Mouse (Mus musculus) midbrain, embryonic 10.5 days (tissue): Measurements from ENCODE around the gene C130026I21Rik. TPM values are rescaled to one million over a fixed set of nuclear protein-coding genes. Genes with fewer than 3 reads are reported as not detected.
"Not testable (repeated sequence)": the region's sequence is repeated elsewhere in the genome, so short reads cannot be mapped to it uniquely, and the experiment has no call there.

Experiments used
- DNase-seq: peaks from one replicate; pipeline ENCODE4 v3.0.0-alpha.2; 2017; ENCODE audit warnings: low spot score
- H3K27ac ChIP-seq: fragments of 300-500 bp; sonication (generic); replicated peaks from 2 replicates; pipeline ENCODE4 v1.5.1; 2016; ENCODE audit warnings: mild to moderate bottlenecking
- H3K27me3 ChIP-seq: fragments of 300-500 bp; sonication (generic); 2 replicates; pipeline ENCODE4 v1.6.1; 2016; ENCODE audit warnings: low read depth, mild to moderate bottlenecking; ENCODE audit not compliant: poor library complexity, severe bottlenecking
- H3K36me3 ChIP-seq: fragments of 300-500 bp; sonication (generic); 2 replicates; pipeline ENCODE4 v1.6.1; 2016; ENCODE audit warnings: mild to moderate bottlenecking, moderate library complexity
- H3K4me1 ChIP-seq: fragments of 300-500 bp; sonication (generic); 2 replicates; pipeline ENCODE4 v1.6.1; 2016
- H3K4me3 ChIP-seq: fragments of 300-500 bp; sonication (generic); 2 replicates; pipeline ENCODE4 v1.5.1; 2016; ENCODE audit warnings: mild to moderate bottlenecking, moderate library complexity
- H3K9me3 ChIP-seq: fragments of 300-500 bp; sonication (generic); replicated peaks from 2 replicates; pipeline ENCODE4 v1.6.1; 2016; ENCODE audit warnings: mild to moderate bottlenecking
- WGBS: fragments of 180-500 bp; shearing (Covaris S2); methylation state at CpG from one replicate; pipeline ENCODE4 v1.1.7; 2016; 5-methylcytosine and 5-hydroxymethylcytosine counted together
- polyA plus RNA-seq: library from polyadenylated mRNA; unstranded; fragments of >200 nt; fragmentation: Nextera tagmentation; extraction: Ambion mirVana; gene quantifications from 2 replicates; pipeline ENCODE4 v1.2.1, GENCODE M21; 2016

The C130026I21Rik gene
- polyA plus RNA-seq, 1 experiment from 2014 or later, result not detected

DNA sequence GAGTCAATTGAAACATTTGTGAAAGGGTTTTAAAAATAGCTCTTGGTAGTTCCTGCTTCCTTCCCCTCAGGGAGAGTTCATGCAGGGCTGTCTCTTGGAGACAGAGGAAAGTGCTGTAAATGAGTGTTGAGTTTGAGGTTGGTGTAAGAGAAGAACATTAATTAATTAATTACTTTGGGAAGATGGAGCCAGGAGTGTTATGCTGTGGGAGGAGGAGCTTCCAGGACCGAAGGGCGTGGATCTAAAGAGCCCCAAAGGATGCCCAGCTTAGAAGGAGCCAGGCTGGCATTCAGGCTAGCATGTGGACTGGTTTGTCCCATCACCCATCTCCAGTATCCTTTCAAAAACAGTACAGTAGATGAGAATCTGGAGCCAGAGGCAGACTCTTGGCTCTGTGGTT, 277.1 kb downstream of the C130026I21Rik start:
- not testable (repeated sequence) for H3K4me1 ChIP-seq, H3K27ac ChIP-seq, H3K4me3 ChIP-seq, DNase-seq, H3K36me3 ChIP-seq, H3K27me3 ChIP-seq, H3K9me3 ChIP-seq
- WGBS, result no CpG with 5 or more reads among the region's 2 CpGs

DNA sequence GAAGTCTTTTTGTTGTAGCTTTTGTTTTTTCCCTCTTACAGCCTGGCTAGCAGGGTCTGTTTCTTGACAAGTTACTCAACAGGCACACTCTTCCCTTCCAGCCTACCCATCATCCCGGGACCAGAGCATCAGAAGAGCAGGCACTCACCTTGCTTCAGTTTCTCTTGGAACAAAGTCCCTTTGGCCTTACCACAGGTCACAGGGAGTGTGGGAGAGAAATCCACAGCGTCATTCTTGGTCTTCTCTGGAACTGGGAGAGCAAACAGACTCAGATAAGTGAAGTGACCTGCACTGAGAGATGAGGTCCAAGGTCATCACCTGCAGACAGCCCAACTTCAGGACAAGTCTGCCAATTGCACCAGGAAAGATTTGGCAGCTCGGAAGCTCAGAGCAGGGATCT, 277.5 kb downstream of the C130026I21Rik start:
- not testable (repeated sequence) for H3K27me3 ChIP-seq, H3K27ac ChIP-seq, DNase-seq, H3K36me3 ChIP-seq, H3K4me1 ChIP-seq, H3K9me3 ChIP-seq, H3K4me3 ChIP-seq
- WGBS, result no CpG with 5 or more reads among the region's 3 CpGs

DNA sequence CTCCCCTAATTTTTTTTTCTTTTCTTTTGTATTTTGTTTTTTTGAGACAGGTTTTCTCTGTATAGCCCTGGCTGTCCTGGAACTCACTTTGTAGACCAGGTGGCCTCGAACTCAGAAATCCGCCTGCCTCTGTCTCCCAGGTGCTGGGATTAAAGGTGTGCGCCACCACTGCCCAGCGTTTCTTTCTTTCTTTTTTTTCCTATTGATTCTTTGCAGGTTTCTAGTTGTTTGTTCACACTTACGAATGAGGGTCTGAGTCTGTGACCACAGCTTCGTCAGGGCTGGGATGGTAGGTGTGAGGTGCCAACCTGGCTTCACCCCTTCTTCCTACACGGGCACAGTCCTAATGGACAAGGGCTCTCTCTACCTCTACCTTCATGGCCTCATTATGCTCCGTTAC, 281.3 kb downstream of the C130026I21Rik start:
- not testable (repeated sequence) for H3K27ac ChIP-seq, H3K36me3 ChIP-seq, DNase-seq, H3K4me1 ChIP-seq, H3K4me3 ChIP-seq, H3K27me3 ChIP-seq, H3K9me3 ChIP-seq
- 84% methylated on average over 8 of the region's 8 CpGs for WGBS

DNA sequence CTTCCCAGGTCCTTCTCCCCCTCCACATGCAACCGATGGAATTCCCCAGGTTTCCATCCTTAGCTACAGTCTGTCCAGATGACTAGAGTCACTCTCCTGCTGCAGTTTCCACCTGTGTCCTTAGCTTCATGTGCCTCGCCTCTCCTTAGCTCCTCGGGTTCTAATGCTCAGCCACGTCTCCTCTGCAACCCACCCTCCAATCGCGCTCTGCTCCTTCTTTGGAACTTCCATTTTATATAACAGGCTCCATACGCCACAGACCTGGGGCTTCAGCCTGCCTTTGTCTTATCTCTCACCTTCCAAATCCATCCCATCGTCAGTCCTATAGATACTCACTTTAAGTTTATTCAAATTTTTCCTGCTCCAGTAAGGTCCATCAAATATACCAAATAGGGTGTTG, 282.6 kb downstream of the C130026I21Rik start:
- DNase-seq, H3K4me1 ChIP-seq, H3K4me3 ChIP-seq, H3K36me3 ChIP-seq, H3K27ac ChIP-seq, H3K9me3 ChIP-seq, H3K27me3 ChIP-seq: not testable (repeated sequence)
- WGBS, result 75% methylated on average over 7 of the region's 8 CpGs

DNA sequence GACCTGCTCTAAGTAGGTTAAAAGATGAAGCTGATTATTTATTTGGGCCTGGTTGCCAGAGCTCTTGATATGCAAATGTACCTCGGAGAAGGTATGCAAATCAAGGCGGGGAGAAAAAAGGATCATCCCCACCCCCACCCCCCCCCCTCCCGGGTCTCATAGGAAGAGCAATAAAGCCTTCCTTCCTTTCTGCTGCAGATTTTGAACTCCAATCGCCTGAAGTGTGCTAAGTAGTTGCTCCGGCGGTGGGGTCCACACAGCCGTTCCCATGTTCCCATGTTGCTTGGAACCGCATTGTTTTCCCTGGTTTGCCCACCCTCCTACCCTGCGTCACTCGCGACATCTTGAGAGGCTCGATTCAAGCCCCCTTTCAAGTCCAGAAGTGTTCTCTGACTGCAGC, 308.6 kb downstream of the C130026I21Rik start:
- whole genome bisulfite sequencing, result 3% methylated on average over 12 of the region's 12 CpGs
- peak; percentile 46 for DNase-seq
- not testable (repeated sequence) for H3K9me3 ChIP-seq, H3K36me3 ChIP-seq, H3K4me1 ChIP-seq, H3K27me3 ChIP-seq
- Histone ChIP-seq H3K27ac (peak overlapping the region; percentile 69; the same call in 1 of the 2 replicates), H3K4me3 (peak overlapping the region; percentile 41)

DNA sequence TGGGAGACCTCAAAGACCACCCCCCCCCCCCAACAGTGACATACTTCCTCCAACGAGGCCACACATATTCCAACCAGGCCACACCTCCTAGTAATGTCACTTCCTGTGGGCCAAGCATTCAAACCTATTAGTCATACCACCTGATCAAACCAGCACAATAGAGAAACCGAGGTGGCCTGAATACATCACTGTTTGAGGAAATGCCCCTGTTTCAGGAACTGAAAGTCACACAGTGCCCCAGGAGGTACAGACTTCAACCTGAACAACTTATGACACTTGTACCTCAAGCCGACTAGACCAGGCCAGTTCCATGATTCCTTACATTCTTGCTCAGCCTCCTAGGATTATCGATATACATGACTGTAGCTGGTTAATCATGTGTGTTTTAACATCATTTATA, 312.7 kb downstream of the C130026I21Rik start:
- not testable (repeated sequence) for H3K9me3 ChIP-seq, H3K4me1 ChIP-seq, H3K27me3 ChIP-seq, H3K4me3 ChIP-seq, H3K27ac ChIP-seq, H3K36me3 ChIP-seq, DNase-seq
- WGBS, result 89% methylated on average over 4 of the region's 4 CpGs

DNA sequence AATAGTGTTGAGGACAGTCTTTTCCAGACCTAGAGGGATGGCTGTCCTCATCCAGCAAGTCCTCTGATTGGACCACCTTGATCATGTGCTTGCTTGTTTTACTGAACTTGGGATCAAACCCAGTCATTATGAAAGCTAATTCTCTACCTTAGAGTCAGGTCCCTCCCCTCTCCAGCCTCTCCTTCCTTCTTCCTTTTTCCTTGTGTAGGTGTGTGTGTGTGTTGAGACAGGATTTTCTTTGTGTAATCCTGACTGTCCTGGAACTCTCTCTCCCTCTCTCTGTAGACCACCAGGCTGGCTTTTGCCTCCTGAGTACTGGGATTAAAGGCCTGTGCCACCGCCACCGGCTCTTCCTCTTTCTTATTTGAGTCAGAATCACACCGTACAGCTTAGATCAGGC, 313.6 kb downstream of the C130026I21Rik start:
- not testable (repeated sequence) for H3K4me1 ChIP-seq, H3K9me3 ChIP-seq, DNase-seq, H3K27ac ChIP-seq, H3K4me3 ChIP-seq, H3K36me3 ChIP-seq, H3K27me3 ChIP-seq
- WGBS, result 89% methylated on average over 3 of the region's 3 CpGs

DNA sequence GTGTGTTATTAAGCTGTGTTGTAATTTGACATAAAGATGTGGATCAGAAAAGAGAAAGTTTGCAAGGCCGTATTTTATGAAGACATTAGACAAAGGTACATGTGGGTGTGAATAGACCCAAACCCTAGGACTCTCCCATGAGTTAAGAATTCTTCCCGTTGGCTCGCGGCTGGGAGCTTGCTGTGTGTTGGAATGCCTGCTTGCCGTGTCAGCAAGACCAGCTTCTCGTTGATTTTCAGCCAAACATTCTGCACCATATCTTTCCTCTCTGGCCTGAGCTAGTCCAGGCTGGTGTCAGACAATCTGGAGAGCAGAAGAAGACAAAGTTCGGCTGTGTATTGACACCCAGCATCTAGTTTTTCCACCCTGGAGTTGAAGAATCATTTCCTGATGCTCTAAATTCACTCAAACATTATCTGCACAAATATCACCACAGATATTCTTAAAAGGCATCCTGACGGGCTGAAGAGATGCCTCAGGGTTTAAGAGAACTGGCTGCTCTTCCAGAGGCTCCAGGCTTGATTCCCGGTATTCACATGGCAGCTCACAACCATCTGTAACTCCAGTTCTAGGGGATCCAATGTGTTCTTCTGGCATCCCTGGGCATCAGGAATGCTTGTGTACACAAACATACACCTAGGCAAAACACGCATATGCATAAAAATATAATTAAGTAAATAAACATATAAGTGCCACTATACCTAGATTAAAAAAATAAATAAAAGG, 317.7 kb downstream of the C130026I21Rik start:
- H3K27ac ChIP-seq, result no peak overlapping the region
- no peaks in the 10 kb centered on the region for H3K27me3 ChIP-seq
- no peaks in the 10 kb centered on the region for H3K36me3 ChIP-seq
- no peak for DNase-seq
- H3K4me1 ChIP-seq, result no peaks in the 10 kb centered on the region
- H3K9me3 ChIP-seq, result peaks cover 7% of the 10 kb centered on the region
- H3K4me3 ChIP-seq, result no peak overlapping the region
- 88% methylated on average over 10 of the region's 10 CpGs for WGBS

DNA sequence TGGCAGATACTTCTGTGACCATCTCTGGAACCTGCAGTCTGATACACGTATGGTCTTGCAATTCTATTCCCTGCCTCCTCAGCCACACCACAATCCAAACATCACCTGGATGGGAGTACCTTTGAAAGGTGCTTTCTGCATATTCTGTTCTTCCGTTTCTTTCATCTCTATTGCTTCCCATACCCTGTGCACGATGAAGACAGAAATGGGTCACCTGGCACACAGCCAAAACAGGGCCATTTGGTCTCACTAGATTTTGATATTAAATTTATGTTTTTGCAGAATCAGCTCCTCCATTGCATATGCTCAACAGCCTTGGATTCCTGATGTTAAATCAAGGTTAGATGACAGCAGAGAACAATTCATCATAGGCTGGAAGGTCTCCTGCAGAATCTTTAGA, 318.8 kb downstream of the C130026I21Rik start:
- Histone ChIP-seq H3K4me1 (no peaks in the 10 kb centered on the region), H3K27ac (no peak overlapping the region), H3K27me3 (no peaks in the 10 kb centered on the region), H3K4me3 (no peak overlapping the region), H3K9me3 (peaks cover 3% of the 10 kb centered on the region), H3K36me3 (no peaks in the 10 kb centered on the region)
- no peak for DNase-seq
- WGBS, result 84% methylated on average over 3 of the region's 3 CpGs

DNA sequence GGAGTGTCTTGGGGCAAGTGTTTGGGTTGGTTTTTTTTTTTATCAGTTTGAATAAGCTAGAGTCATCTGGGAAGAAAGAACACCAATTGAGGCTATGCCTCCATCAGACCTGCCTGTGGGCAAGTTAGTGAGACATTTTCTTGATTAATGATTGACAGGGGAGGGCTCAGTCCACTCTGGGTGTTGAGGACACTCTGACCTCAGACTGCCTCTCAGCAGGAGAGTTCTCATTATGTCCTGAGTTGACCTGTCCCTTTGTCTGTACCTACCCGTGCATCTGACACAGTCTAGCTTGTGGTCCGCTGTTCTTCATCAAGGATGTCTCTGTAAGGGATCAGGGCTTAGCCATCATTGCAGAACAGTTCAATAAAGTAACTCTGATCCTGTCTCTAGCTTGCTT, 323.0 kb downstream of the C130026I21Rik start:
- no peak for DNase-seq
- no peak overlapping the region for H3K4me3 ChIP-seq
- WGBS, result 68% methylated on average over 2 of the region's 2 CpGs
- no peaks in the 10 kb centered on the region for H3K9me3 ChIP-seq
- H3K4me1 ChIP-seq, result no peaks in the 10 kb centered on the region
- no peaks in the 10 kb centered on the region for H3K36me3 ChIP-seq
- H3K27me3 ChIP-seq, result no peaks in the 10 kb centered on the region
- no peak overlapping the region for H3K27ac ChIP-seq

DNA sequence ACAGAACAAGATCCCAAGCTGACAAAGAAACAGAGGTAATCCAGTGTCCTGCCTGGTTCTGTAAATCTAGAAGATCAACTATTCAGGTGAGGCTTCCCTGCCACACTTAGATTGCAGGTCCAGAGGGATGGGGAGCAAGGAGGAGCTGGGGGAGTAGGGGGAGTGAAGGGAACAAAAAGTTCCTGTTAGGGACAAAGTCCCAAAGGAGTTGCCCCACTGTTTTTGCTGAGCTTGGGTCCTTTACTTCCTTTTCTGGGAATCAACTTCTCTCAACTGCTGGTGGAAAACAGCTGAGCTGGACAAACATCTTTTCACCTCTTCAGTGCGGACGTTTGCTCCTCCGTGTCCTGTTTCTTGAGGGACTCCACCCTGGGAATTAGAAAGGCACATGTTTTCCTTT, 324.4 kb downstream of the C130026I21Rik start:
- no peak for DNase-seq
- Histone ChIP-seq H3K9me3 (no peaks in the 10 kb centered on the region), H3K27me3 (no peaks in the 10 kb centered on the region), H3K27ac (no peak overlapping the region), H3K4me3 (no peak overlapping the region), H3K36me3 (no peaks in the 10 kb centered on the region), H3K4me1 (no peaks in the 10 kb centered on the region)
- 90% methylated on average over 3 of the region's 3 CpGs for WGBS

DNA sequence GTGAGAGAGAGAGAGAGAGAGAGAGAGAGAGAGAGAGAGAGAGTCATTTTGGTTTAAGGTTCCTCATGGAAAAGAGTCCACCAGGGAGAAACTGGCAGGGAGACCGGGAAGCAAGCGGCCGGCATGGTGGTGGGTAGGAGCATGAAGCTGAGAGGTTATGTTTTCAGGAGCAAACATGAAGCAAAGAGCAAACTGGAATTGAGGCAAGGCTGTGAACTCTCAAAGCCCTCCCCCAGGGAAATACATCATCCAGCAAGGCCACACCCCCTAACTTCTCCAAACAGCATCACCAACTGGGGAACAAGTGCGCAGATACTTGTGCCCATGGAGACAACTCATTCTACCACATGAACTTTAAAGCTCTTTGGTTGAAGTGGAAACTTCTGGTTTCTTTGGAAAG, 326.8 kb downstream of the C130026I21Rik start:
- no peaks in the 10 kb centered on the region for H3K27me3 ChIP-seq
- H3K4me1 ChIP-seq, result no peaks in the 10 kb centered on the region
- H3K27ac ChIP-seq, result no peak overlapping the region
- no peaks in the 10 kb centered on the region for H3K36me3 ChIP-seq
- 96% methylated on average over 4 of the region's 4 CpGs for WGBS
- no peak overlapping the region for H3K4me3 ChIP-seq
- DNase-seq, result no peak
- no peaks in the 10 kb centered on the region for H3K9me3 ChIP-seq
